Mouse (Mus musculus) erythroid progenitor cell, adult 5-6 weeks (primary cell): ENCODE measurements around the gene Shb. TPM values are rescaled to one million over a fixed set of nuclear protein-coding genes. Genes with fewer than 3 reads are reported as not detected.

Experiments used
- ATAC-seq: replicated peaks from 2 replicates; pipeline ENCODE4 v1.8.0; 2016; ENCODE audit warnings: moderate number of reproducible peaks, mild to moderate bottlenecking, moderate TSS enrichment, inconsistent platforms; ENCODE audit not compliant: poor library complexity, low FRiP score, severe bottlenecking
- total RNA-seq, 2 experiments: library from RNA; stranded (forward) in 1 of 2; stranded (reverse) in 1 of 2; fragments of 150-400 nt in 1 of 2; fragments of 186-747, 209-891 nt in 1 of 2; gene quantifications; 2 replicates each; pipeline versions ENCODE4 v1.2.3 to v1.2.4; 2015 to 2017; ENCODE audit warnings: low replicate concordance in 2 of 2

Shb gene
- total RNA-seq, 2 experiments from 2014 or later: 1.3 to 6.5 TPM

- no peak for ATAC-seq
Measured at GRCm38 (mm10) chr4:45528355-45529198, 3.7 kb downstream of the Shb start.

DNA sequence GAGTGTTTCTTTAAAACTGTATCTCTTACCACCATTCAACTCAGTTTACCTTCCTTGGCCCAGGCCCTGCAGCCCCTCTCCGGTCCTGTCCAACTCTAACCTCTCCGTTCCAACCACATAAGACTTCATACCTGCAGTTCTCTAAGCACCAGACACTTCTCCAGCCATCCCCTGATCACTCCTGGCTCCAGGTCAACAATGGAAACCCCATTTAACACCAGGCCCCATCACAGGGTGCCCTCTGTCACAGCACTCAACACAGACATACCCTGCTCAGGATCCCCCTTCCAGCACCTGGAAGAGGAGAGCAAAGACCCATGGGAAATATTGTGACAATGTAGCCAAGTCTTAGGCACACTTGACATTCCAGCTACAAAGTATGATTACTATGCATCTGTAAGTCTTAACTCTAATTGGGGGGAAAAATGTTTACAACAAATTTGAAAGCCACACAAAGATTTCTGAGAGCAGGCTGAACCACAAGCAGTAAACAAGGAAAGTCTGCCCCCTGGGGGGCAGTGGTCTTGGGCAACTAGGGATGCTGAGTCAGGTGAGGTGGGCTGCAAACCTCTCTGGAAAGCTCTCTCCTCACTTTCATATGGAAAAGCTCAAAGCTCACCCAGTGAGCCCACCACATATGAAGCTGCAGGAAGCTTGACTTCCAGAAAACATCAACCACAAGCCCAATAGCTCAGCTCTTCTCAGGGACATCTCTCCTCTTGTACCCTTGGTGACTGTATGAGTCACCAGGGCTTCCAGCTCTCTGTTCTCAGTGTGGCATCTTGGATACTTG is 4.5 kb downstream of the Shb start:
- no peak for ATAC-seq

- ATAC-seq: no peak
Measured at GRCm38 (mm10) chr4:45526846-45527561, 5.3 kb downstream of the Shb start.

DNA sequence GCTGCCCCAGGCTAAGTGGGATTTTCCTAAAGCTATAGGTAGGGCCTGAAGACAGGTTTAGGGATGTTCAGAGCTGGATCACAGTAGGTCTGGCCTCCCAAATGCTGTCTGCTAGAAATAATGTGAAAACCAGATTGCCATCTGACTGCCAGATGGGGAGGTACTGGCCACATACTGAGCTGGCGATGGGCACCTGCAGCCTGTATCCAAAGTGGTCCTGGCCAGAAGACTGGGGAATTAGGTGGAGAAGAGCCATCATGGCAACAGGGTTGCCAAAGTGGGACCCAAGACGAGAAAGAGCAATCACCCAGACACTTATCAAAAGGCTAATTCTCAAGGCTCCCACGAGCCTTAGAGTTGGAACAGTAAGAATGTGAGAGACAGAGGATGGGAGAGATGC is 6.1 kb downstream of the Shb start:
- no peak for ATAC-seq

GRCm38 (mm10) chr4:45525541-45525940 is 6.7 kb downstream of the Shb start:
- ATAC-seq: no peak

GRCm38 (mm10) chr4:45524602-45525001 is 7.7 kb downstream of the Shb start:
- ATAC-seq: no peak

DNA sequence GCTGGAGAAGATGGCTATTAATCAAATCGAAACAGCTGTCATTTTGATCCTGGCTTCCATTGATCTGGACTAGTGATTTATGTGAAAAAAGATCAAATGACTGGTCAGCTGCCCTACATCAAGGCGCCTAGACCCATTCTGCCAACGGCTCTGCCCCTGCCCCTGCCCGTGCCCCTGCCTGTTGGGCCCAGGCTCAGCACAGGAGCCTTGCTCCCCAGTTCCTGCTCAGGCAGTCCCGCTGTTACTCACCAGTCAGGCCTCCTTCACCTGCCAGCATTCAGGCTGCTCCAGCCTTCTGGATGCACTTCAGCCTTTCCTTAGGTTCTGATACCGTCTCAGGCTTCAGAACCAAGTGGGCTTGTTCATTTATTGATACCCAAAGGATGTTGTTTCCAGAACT is 8.9 kb downstream of the Shb start:
- ATAC-seq: no peak

DNA sequence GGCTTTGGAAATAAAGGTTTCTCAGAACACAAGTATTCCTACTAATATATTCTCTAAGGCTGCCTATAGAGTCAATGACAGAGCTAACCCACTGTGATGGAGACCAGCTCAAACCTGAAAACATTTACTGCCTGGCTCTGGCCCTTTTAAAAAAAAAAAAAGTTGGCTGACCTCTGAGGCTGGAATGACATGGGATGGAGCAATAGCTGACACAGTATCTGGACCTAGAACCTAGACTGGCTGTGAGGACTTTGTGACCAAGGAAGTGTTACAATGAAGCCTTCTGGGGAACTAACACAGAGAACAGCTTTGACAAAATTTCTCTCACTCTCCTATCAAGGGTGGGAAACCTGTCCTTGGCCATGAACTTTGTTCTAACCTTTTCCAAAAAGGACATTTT is 9.3 kb downstream of the Shb start:
- no peak for ATAC-seq

DNA sequence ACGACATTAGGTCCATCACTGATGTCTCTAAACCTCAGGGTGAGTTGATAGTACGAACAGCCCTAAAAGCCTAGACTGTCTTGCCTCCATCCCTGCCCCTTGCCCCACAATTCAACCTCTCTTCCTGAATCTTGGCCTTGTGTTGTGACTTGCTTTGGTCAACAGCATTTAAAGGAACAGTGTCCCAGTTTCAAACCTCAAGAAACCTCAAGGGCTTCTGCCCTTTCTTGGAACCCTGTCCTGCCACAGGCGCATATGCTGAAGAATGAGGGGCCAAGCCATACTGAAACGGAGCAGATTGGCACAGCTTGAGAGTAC is 9.7 kb downstream of the Shb start:
- no peak for ATAC-seq

DNA sequence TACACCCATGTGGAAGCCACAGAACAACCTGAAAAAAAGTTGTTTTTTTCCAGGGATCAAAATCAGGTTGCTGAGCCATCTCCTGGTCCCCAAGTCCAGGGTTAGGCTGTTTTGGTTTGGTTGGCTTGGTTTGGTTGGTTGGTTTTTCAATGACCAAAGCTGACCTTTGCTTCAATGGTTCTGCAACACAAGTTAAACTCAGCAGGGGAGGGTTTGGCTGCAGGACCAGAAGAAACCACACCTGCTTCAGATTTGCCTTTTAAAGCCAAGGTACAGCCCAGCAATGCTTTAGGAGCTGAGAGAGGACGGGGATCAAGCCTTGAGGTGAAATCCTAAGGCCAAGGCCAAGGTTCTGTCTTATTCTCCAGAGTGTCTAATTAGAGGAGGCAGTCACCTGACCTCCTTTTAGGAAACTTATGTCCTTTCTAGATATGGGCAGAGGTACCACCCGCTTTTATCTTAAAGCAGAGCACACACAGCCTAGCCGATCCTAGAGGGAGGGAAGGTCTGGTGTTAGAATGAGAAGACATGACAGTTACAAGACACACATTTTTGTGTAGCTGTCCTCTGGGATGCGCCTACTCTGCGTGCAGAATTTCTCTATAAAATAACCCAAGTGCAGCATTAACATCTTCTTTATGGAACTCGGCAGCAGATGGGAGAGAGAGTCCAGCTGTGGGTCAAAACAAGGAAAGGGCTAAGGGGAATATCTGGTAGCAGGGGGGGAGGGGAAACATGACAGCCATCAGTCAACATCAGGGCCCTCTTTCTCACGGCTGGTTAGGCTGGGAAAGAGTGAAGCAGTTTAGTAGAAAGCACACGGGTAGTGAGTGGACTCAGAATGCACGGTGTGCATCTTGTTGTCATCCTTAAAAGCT is 10.3 kb downstream of the Shb start:
- peak; percentile 86 for ATAC-seq

GRCm38 (mm10) chr4:45520375-45520774 is 11.9 kb downstream of the Shb start:
- ATAC-seq: no peak

DNA sequence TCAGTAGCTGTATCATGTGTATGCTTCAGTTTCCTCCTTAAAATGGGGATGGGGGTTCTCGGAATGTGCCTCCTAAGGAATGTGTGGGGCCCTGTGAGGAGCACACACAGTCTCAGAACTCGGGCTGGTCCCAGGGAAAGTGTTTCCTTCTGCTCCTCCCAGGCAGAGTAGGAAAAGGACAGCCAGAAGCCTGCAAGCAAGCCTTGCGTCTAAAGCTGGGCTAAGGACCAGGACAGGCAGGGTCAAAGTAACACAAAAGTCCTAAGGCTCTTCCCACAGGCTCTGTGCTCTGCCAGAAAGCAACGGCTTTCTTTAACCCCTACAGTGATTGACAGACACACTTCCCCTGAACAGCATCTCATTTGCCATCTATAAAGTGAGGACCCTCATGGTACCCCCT is 14.9 kb downstream of the Shb start:
- no peak for ATAC-seq

DNA sequence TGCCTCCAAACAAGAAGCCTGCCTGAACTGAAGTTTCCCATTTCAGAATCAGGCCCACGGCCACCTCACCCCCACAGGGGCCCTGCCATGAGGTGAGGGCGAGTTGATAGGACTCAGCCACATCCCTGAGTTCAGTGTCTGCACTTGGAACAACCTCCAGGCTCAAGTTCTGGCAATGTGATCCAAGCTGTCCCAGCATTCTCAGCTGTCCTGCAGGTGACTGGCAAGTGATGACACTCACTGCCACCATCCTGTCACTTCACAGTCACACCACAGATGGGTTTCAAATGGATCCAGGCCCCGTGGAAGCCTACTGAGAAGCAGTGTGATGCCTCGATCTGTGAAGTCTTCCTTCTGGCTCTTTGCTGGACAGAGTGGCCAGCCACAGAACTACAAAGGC is 16.4 kb downstream of the Shb start:
- no peak for ATAC-seq

- ATAC-seq: no peak
Measured at GRCm38 (mm10) chr4:45514406-45514805, 17.9 kb downstream of the Shb start.

GRCm38 (mm10) chr4:45513791-45514293 is 18.4 kb downstream of the Shb start:
- ATAC-seq: no peak

DNA sequence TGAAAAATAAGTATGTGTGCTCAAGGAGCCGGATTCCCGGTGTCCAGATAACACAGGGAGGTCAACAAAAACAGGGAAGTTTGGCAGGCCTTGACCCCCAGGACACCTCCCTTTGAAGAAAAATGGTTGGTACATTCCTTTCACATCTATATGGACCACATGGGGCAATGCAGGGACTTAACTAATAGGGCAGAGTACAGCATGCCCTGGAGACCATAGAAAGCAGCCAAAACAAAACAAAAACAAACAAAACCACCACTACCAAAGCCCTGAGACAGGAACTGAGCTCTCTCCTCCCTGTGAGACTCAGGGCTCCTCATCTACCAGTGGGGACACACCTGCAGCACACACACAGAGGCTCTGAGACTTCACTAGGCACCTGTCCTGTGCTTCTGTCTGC is 18.9 kb downstream of the Shb start:
- no peak for ATAC-seq

- ATAC-seq: no peak
Measured at GRCm38 (mm10) chr4:45510163-45510562, 22.1 kb downstream of the Shb start.

GRCm38 (mm10) chr4:45509416-45509815 is 22.9 kb downstream of the Shb start:
- no peak for ATAC-seq

- no peak for ATAC-seq
Measured at GRCm38 (mm10) chr4:45508469-45508868, 23.8 kb downstream of the Shb start.

DNA sequence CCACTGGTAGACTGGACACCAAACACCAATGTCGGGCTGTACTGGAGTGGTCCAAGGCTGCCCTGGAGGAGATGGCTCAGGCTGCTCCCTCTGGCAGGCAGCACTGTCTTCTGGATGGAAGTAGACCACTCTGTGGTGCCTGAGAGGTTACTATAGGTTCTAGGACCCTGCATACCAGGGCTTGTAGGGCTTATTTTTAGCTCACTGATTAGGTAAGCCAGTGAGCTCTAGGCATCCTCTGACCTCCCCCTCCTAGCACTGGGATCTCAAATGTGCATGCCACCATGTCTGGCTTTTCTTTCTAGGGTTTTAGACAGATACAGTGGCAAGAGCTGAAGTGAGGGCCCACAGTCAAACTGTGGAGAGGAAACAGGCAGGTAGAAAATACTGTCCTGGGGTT is 24.8 kb downstream of the Shb start:
- no peak for ATAC-seq
